Mouse (Mus musculus) heart, postnatal 0 days (tissue): ENCODE data around the gene Rab1b.

Source experiments
- CTCF ChIP-seq: IDR thresholded peaks from 2 replicates; pipeline ENCODE4 v1.5.1; 2016; ENCODE audit warnings: antibody characterized with exemption, control low read depth, low read depth
- EP300 ChIP-seq: IDR thresholded peaks from 2 replicates; pipeline ENCODE4 v1.6.1; 2016; ENCODE audit warnings: antibody characterized with exemption, low read depth

- TF ChIP-seq EP300 (no peak), CTCF (no peak)
Observed at GRCm38 (mm10) chr19:5068570-5069234, 38.2 kb downstream of the Rab1b start.
